Mouse (Mus musculus): ENCODE data around the gene Stra6l. TPM values are rescaled to one million over a fixed set of nuclear protein-coding genes. Genes with fewer than 3 reads are reported as not detected.
A peak's percentile ranks its signal among the peaks of the same experiment; 100 is the strongest.

Stra6l gene
- total and polyA plus RNA-seq, 2 experiments from 2014 or later, result 0.29 to 0.38 TPM

DNA sequence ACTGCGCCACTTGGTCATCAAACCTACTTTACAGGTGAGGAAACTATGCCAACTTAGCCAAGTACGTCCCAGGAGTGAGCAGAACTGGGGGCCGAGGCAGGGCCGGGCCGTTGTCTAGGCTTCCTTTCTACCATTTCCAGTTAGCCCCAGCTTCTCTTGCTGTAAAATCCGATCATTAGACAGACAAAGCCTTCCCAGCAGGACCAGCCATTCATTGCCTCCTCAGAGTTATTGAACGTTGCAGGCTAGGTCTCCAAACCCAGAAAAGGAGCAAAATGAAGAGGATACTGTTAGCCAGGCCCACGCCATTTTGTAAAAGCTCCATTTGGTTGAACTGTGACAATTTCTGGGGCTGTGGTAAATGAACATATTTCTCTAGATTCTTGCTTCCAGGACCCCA is 19.0 kb downstream of the Stra6l start:
- Histone ChIP-seq H3K4me2 (ENCODE audit: low read depth) (no peak overlapping the region), H3K27me3 (ENCODE audit: insufficient read depth, low read length) (no peaks in the 10 kb centered on the region), H3K27ac (ENCODE audit: low read depth, low read length) (no peak overlapping the region), H3K4me1 (ENCODE audit: insufficient read depth) (no peaks in the 10 kb centered on the region), H3K4me3 (ENCODE audit: low read depth, low read length) (no peak overlapping the region), H3K36me3 (ENCODE audit: insufficient read depth) (no peaks in the 10 kb centered on the region), H3K9ac (no peak overlapping the region), H3K9me3 (ENCODE audit: low read length) (no peaks in the 10 kb centered on the region)
- no peak for DNase-seq
- no peak for TF ChIP-seq CTCF (IDR thresholded peaks at IDR 0.05; ENCODE audit: low read depth)
- no peak for ATAC-seq
- 59% methylated on average over 8 of the region's 8 CpGs for WGBS

DNA sequence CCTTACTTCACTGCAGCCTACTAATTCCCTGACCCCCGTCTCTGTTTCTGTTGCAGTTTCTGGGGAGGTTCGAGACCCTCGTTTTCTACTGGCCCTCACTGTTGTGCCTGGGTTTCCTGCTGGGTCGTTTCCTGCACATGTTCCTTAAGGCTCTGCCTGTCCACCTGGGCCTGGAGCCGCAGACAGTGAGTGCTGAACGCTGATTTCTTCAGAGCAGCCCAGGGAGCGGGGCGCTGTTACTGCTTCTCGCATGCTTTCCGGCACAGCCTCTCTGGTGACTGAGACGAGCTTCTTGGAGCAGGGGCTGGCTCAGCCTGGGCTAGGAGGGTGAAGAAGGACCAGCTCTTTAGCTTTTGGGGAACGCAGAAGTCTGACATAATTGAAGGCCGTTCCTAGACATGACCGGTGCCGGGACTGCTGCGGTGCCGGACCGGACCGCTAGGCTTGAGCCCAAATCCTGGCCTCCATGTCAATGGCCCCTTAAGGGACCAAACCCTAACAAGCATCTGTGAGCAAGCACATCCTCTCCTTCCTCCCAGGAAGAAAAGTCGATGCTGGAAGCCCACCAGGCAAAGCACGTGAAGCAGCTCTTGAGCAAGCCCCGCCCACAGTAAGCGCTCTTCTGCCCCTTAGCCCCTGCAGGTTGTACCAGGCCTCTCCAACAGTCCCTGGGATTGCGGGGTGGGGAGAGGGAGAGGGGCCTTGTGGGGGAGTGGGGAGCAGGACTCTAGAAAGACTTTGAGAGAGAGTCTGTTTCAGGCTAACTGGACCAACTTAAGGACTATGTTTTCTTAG is 20.8 kb downstream of the Stra6l start:
- no peak for TF ChIP-seq CTCF (IDR thresholded peaks at IDR 0.05; ENCODE audit: low read depth)
- H3K4me1 ChIP-seq (ENCODE audit: insufficient read depth), result no peaks in the 10 kb centered on the region
- no peaks in the 10 kb centered on the region for H3K27me3 ChIP-seq (ENCODE audit: insufficient read depth, low read length)
- H3K9ac ChIP-seq, result no peak overlapping the region
- no peak overlapping the region for H3K4me3 ChIP-seq (ENCODE audit: low read depth, low read length)
- no peak overlapping the region for H3K27ac ChIP-seq (ENCODE audit: low read depth, low read length)
- 27% methylated on average over 24 of the region's 24 CpGs for WGBS
- H3K9me3 ChIP-seq (ENCODE audit: low read length), result no peaks in the 10 kb centered on the region
- ATAC-seq (no peak), DNase-seq (no peak)
- peak overlapping the region; percentile 21; the same call in 1 of the 2 replicates for H3K4me2 ChIP-seq (ENCODE audit: low read depth)
- no peaks in the 10 kb centered on the region for H3K36me3 ChIP-seq (ENCODE audit: insufficient read depth)

DNA sequence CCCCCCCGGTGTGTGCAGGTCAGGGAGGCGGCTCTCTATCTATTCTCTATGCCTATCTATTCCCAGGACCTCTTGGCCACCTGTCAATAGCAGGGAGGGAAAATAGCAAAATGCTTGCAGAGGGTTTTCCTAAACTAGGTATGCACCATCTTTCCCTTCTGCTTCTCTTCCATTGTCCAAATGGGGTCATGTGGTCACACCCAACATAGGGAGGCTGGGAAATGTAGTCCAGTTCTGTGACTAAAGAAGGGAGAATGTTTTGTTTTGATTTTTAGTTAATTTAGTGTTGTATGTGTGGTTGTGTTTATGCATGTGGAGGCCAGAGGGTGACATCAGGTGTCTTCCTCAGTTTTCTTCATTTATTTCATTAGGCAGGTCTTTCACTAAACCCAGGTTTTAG is 23.7 kb downstream of the Stra6l start:
- H3K27ac ChIP-seq (ENCODE audit: low read depth, low read length), result no peak overlapping the region
- WGBS, result 79% methylated on average over 2 of the region's 2 CpGs
- H3K9me3 ChIP-seq (ENCODE audit: low read length), result no peaks in the 10 kb centered on the region
- no peaks in the 10 kb centered on the region for H3K4me1 ChIP-seq (ENCODE audit: insufficient read depth)
- TF ChIP-seq CTCF (IDR thresholded peaks at IDR 0.05; ENCODE audit: low read depth), result no peak
- H3K27me3 ChIP-seq (ENCODE audit: insufficient read depth, low read length), result no peaks in the 10 kb centered on the region
- H3K36me3 ChIP-seq (ENCODE audit: insufficient read depth), result no peaks in the 10 kb centered on the region
- H3K9ac ChIP-seq, result no peak overlapping the region
- no peak overlapping the region for H3K4me2 ChIP-seq (ENCODE audit: low read depth)
- no peak overlapping the region for H3K4me3 ChIP-seq (ENCODE audit: low read depth, low read length)
- DNase-seq (no peak), ATAC-seq (no peak)

DNA sequence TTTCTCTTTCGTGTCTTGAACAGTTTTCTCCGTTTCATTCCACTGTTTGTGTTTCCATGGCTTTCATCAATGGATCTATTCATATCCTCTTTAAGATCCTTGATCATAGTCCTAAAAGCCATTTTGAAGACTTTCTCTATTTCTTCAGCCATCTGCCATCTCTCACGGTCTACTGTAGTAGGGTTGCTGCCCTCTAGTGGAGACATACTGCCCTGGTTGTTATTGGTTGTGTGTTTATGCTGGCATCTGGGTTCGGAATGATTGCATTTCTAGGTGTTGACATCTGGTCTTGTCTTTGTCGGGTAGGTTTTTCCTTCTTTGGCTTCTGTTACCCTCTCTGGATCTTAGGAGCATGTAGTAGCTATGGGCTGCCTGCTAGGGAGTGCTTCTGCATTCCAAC is 30.5 kb downstream of the Stra6l start:
- Histone ChIP-seq H3K27me3 (ENCODE audit: insufficient read depth, low read length) (no peaks in the 10 kb centered on the region), H3K4me3 (ENCODE audit: low read depth, low read length) (no peak overlapping the region), H3K36me3 (ENCODE audit: insufficient read depth) (no peaks in the 10 kb centered on the region), H3K9me3 (ENCODE audit: low read length) (no peaks in the 10 kb centered on the region), H3K27ac (ENCODE audit: low read depth, low read length) (no peak overlapping the region), H3K4me1 (ENCODE audit: insufficient read depth) (no peaks in the 10 kb centered on the region), H3K4me2 (ENCODE audit: low read depth) (no peak overlapping the region), H3K9ac (no peak overlapping the region)
- peak; percentile 23; the same call in 1 of the 2 replicates for ATAC-seq
- TF ChIP-seq CTCF (IDR thresholded peaks at IDR 0.05; ENCODE audit: low read depth), result peak; percentile 74
- WGBS, result 36% methylated on average over 5 of the region's 5 CpGs
- DNase-seq, result peak; percentile 57

DNA sequence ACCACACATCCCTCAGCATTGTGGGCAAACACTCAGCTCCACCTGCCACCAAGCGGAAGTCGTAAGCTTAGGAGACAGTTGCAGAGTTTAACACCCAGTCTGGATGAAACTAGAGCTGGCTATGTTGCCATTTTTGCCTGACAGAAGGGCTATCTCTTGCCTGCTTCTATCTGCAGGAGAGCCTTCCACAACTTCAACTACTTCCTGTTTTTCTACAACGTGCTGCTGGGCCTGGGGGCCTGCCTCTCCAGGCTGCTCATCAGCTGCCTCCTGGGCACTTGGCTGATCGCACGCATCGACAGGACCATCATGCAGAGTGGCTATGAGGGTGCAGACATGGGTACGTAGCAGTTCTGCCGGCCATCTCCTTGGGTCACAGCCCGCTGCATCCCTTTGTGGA is 34.1 kb downstream of the Stra6l start:
- no peak overlapping the region for H3K27ac ChIP-seq (ENCODE audit: low read depth, low read length)
- DNase-seq, result no peak
- 90% methylated on average over 9 of the region's 9 CpGs for WGBS
- H3K27me3 ChIP-seq (ENCODE audit: insufficient read depth, low read length), result no peaks in the 10 kb centered on the region
- H3K36me3 ChIP-seq (ENCODE audit: insufficient read depth), result no peaks in the 10 kb centered on the region
- no peaks in the 10 kb centered on the region for H3K9me3 ChIP-seq (ENCODE audit: low read length)
- H3K4me2 ChIP-seq (ENCODE audit: low read depth), result no peak overlapping the region
- no peaks in the 10 kb centered on the region for H3K4me1 ChIP-seq (ENCODE audit: insufficient read depth)
- H3K9ac ChIP-seq, result no peak overlapping the region
- no peak overlapping the region for H3K4me3 ChIP-seq (ENCODE audit: low read depth, low read length)
- TF ChIP-seq CTCF (IDR thresholded peaks at IDR 0.05; ENCODE audit: low read depth), result no peak
- ATAC-seq, result no peak

DNA sequence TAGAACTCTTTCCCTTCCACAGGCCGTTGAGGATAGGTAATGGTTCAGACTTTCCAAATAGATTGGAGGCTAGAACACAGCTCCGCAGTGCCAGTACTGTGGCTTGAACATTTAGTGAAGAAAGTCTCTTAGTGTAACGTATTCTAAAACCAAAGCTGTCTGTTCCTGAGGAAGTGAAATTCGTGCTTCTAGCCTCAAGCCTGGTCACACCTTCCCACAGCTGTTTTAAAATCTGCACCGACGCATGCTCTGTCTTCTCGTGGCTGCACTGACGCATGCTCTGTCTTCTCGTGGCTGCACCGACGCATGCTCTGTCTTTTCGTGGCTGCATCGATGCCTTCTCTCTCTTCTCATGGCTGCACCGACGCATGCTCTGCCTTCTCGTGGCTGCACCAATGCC is 34.8 kb downstream of the Stra6l start:
- H3K4me2 ChIP-seq (ENCODE audit: low read depth), result no peak overlapping the region
- H3K9me3 ChIP-seq (ENCODE audit: low read length), result no peaks in the 10 kb centered on the region
- H3K4me1 ChIP-seq (ENCODE audit: insufficient read depth), result no peaks in the 10 kb centered on the region
- H3K9ac ChIP-seq, result no peak overlapping the region
- no peak for DNase-seq
- H3K27me3 ChIP-seq (ENCODE audit: insufficient read depth, low read length), result no peaks in the 10 kb centered on the region
- no peaks in the 10 kb centered on the region for H3K36me3 ChIP-seq (ENCODE audit: insufficient read depth)
- TF ChIP-seq CTCF (IDR thresholded peaks at IDR 0.05; ENCODE audit: low read depth), result no peak
- no peak overlapping the region for H3K4me3 ChIP-seq (ENCODE audit: low read depth, low read length)
- no peak overlapping the region for H3K27ac ChIP-seq (ENCODE audit: low read depth, low read length)
- 94% methylated on average over 16 of the region's 16 CpGs for WGBS
- ATAC-seq, result no peak

DNA sequence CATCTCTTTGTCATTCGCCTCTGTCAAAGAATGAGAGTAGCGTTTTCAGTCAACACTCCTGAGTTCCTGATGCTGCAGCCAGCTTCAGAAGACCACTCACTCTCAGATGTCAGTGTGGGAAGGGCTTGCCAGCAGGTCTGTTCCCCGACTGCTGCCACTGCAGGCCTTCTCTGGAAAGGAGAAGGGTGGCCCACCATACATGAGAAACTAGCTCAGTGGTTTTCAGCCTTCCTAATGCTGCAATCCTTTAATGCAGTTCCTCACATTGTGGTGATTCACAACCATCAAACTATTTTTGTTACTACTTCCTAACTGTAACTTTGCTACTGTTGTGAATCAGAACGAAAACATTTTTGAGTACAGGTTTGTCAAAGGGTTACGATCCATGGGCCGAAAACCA is 41.0 kb downstream of the Stra6l start:
- WGBS, result 51% methylated on average over 6 of the region's 6 CpGs
- Histone ChIP-seq H3K4me2 (ENCODE audit: low read depth) (no peak overlapping the region), H3K4me3 (ENCODE audit: low read depth, low read length) (no peak overlapping the region), H3K9ac (no peak overlapping the region), H3K27me3 (ENCODE audit: insufficient read depth, low read length) (no peaks in the 10 kb centered on the region), H3K36me3 (ENCODE audit: insufficient read depth) (no peaks in the 10 kb centered on the region), H3K4me1 (ENCODE audit: insufficient read depth) (peaks cover 6% of the 10 kb centered on the region; the same call in 1 of the 2 replicates), H3K9me3 (ENCODE audit: low read length) (no peaks in the 10 kb centered on the region), H3K27ac (ENCODE audit: low read depth, low read length) (no peak overlapping the region)
- TF ChIP-seq CTCF (IDR thresholded peaks at IDR 0.05; ENCODE audit: low read depth), result no peak
- ATAC-seq (no peak), DNase-seq (no peak)
